Mouse (Mus musculus) MEL (cell line): ENCODE measurements around the gene Bcan. TPM values are rescaled to one million over a fixed set of nuclear protein-coding genes. Genes with fewer than 3 reads are reported as not detected.

Experiments used
- DNase-seq: peaks from one replicate; pipeline ENCODE4 v3.0.0; 2011; ENCODE audit warnings: low read depth, low spot score
- H3K27ac ChIP-seq: 2 replicates; pipeline ENCODE4 v1.5.1; 2012; ENCODE audit warnings: low read depth, mild to moderate bottlenecking, control low read depth, low read length, moderate library complexity; ENCODE audit not compliant: control insufficient read depth
- H3K27me3 ChIP-seq, 2 experiments: fragments of 150-350 bp in 1 of 2; sonication (generic) in 1 of 2; 2 replicates each; pipeline ENCODE4 v1.6.1; 2012; ENCODE audit warnings: low read length in 2 of 2, mild to moderate bottlenecking in 2 of 2, improper control_type of control experiment in 1 of 2, moderate library complexity in 1 of 2; ENCODE audit not compliant: insufficient read depth in 2 of 2, control insufficient read depth in 1 of 2
- H3K36me3 ChIP-seq, 2 experiments: 2 replicates each; pipeline ENCODE4 v1.6.1; 2012 to 2014; ENCODE audit warnings: low read length in 2 of 2, improper control_type of control experiment in 1 of 2, inconsistent platforms in 1 of 2, mild to moderate bottlenecking in 1 of 2; ENCODE audit not compliant: insufficient read depth in 2 of 2, control insufficient read depth in 1 of 2
- H3K4me1 ChIP-seq, 2 experiments: fragments of 150-350 bp in 1 of 2; sonication (generic) in 1 of 2; 2 replicates each; pipeline ENCODE4 v1.6.1; 2012; ENCODE audit warnings: low read length in 2 of 2, improper control_type of control experiment in 1 of 2, mild to moderate bottlenecking in 1 of 2; ENCODE audit not compliant: insufficient read depth in 2 of 2, control insufficient read depth in 1 of 2
- H3K4me3 ChIP-seq, 2 experiments: fragments of 150-350 bp in 1 of 2; sonication (generic) in 1 of 2; 2 replicates each; pipeline ENCODE4 v1.5.1; 2012; ENCODE audit warnings: low read depth in 2 of 2, low read length in 2 of 2, mild to moderate bottlenecking in 2 of 2, moderate library complexity in 2 of 2, control low read depth in 1 of 2, improper control_type of control experiment in 1 of 2; ENCODE audit not compliant: control insufficient read depth in 1 of 2, insufficient read depth in 1 of 2
- H3K79me2 ChIP-seq: 2 replicates; pipeline ENCODE4 v1.6.1; 2012; ENCODE audit warnings: mild to moderate bottlenecking, low read length, moderate library complexity; ENCODE audit not compliant: control insufficient read depth, poor library complexity, insufficient read depth
- H3K9ac ChIP-seq: 2 replicates; pipeline ENCODE4 v1.6.1; 2012; ENCODE audit warnings: low read depth, mild to moderate bottlenecking, control low read depth, low read length, moderate library complexity; ENCODE audit not compliant: control insufficient read depth, poor library complexity, severe bottlenecking
- H3K9me3 ChIP-seq: fragments of 150-350 bp; sonication (generic); replicated peaks from 2 replicates; pipeline ENCODE4 v1.6.1; 2012; ENCODE audit warnings: mild to moderate bottlenecking, low read length, improper control_type of control experiment, moderate library complexity; ENCODE audit not compliant: insufficient read depth
- BHLHE40 ChIP-seq: IDR thresholded peaks from 2 replicates; pipeline ENCODE4 v1.6.1; 2012; ENCODE audit warnings: low read depth, mild to moderate bottlenecking, inconsistent platforms, low read length, improper control_type of control experiment, borderline replicate concordance
- CTCF ChIP-seq, 3 experiments: IDR thresholded peaks in 2 of 3; conservative IDR thresholded peaks in 1 of 3; 2 replicates each; pipeline ENCODE4 v1.5.1; 2011 to 2012; ENCODE audit warnings: low read length in 3 of 3, low read depth in 2 of 3, mild to moderate bottlenecking in 2 of 3, improper control_type of control experiment in 1 of 3, inconsistent platforms in 1 of 3, mixed read lengths in 1 of 3, moderate library complexity in 1 of 3; ENCODE audit not compliant: control insufficient read depth in 1 of 3, insufficient read depth in 1 of 3, poor library complexity in 1 of 3, severe bottlenecking in 1 of 3
- E2F4 ChIP-seq: IDR thresholded peaks from 2 replicates; pipeline ENCODE4 v1.6.1; 2011; ENCODE audit warnings: low read depth, low read length, improper control_type of control experiment, borderline replicate concordance
- EP300 ChIP-seq, 2 experiments: IDR thresholded peaks; 2 replicates each; pipeline ENCODE4 v1.6.1; 2011; ENCODE audit warnings: improper control_type of control experiment in 2 of 2, low read length in 2 of 2, low read depth in 1 of 2, mild to moderate bottlenecking in 1 of 2
- ETS1 ChIP-seq: IDR thresholded peaks from 2 replicates; pipeline ENCODE4 v1.6.1; 2012; ENCODE audit warnings: low read depth, mild to moderate bottlenecking, inconsistent platforms, low read length, improper control_type of control experiment, moderate library complexity
- GABPA ChIP-seq: IDR thresholded peaks from 2 replicates; pipeline ENCODE4 v1.6.1; 2012; ENCODE audit warnings: low read depth, mild to moderate bottlenecking, inconsistent platforms, low read length, improper control_type of control experiment, moderate library complexity
- HCFC1 ChIP-seq: IDR thresholded peaks from 2 replicates; pipeline ENCODE4 v1.6.1; 2012; ENCODE audit warnings: low read depth, mild to moderate bottlenecking, inconsistent platforms, low read length, improper control_type of control experiment, moderate library complexity
- JUND ChIP-seq: IDR thresholded peaks from 2 replicates; pipeline ENCODE4 v1.6.1; 2011; ENCODE audit warnings: low read depth, mild to moderate bottlenecking, improper control_type of control experiment, low read length
- KAT2A ChIP-seq: conservative IDR thresholded peaks from 2 replicates; pipeline ENCODE4 v1.6.1; 2012; ENCODE audit warnings: low read depth, low read length, improper control_type of control experiment, inconsistent platforms
- MAFK ChIP-seq: IDR thresholded peaks from 2 replicates; pipeline ENCODE4 v1.6.1; 2011; ENCODE audit warnings: low read depth, mild to moderate bottlenecking, low read length, improper control_type of control experiment, borderline replicate concordance
- MAX ChIP-seq: IDR thresholded peaks from 2 replicates; pipeline ENCODE4 v1.6.1; 2011; ENCODE audit warnings: low read length, improper control_type of control experiment
- MAZ ChIP-seq: IDR thresholded peaks from 2 replicates; pipeline ENCODE4 v1.6.1; 2012; ENCODE audit warnings: low read depth, mild to moderate bottlenecking, inconsistent platforms, low read length, improper control_type of control experiment
- MEF2A ChIP-seq: IDR thresholded peaks from 2 replicates; pipeline ENCODE4 v1.6.1; 2014; ENCODE audit warnings: low read depth, mild to moderate bottlenecking, inconsistent platforms, low read length, improper control_type of control experiment; ENCODE audit not compliant: poor library complexity, insufficient replicate concordance, severe bottlenecking; ENCODE audit errors: extremely low read depth
- MXI1 ChIP-seq: IDR thresholded peaks from 2 replicates; pipeline ENCODE4 v1.6.1; 2011; ENCODE audit warnings: mild to moderate bottlenecking, low read depth, low read length, improper control_type of control experiment
- NELFE ChIP-seq: IDR thresholded peaks from 2 replicates; pipeline ENCODE4 v1.6.1; 2011; ENCODE audit warnings: low read depth, low read length, improper control_type of control experiment
- POLR2AphosphoS2 ChIP-seq: IDR thresholded peaks from 2 replicates; pipeline ENCODE4 v1.6.1; 2011; ENCODE audit warnings: low read length, improper control_type of control experiment
- RCOR1 ChIP-seq: IDR thresholded peaks from 2 replicates; pipeline ENCODE4 v1.6.1; 2012; ENCODE audit warnings: low read depth, mild to moderate bottlenecking, inconsistent platforms, low read length, improper control_type of control experiment
- SMC3 ChIP-seq: IDR thresholded peaks from 2 replicates; pipeline ENCODE4 v1.6.1; 2011; ENCODE audit warnings: low read depth, low read length, improper control_type of control experiment
- UBTF ChIP-seq: IDR thresholded peaks from 2 replicates; pipeline ENCODE4 v1.6.1; 2012; ENCODE audit warnings: low read depth, mild to moderate bottlenecking, inconsistent platforms, low read length, improper control_type of control experiment, moderate library complexity, borderline replicate concordance; ENCODE audit not compliant: insufficient read depth
- USF2 ChIP-seq, 2 experiments: IDR thresholded peaks; 2 replicates each; pipeline ENCODE4 v1.6.1; 2011 to 2012; ENCODE audit warnings: improper control_type of control experiment in 2 of 2, low read length in 2 of 2, borderline replicate concordance in 1 of 2, inconsistent platforms in 1 of 2, low read depth in 1 of 2, mild to moderate bottlenecking in 1 of 2; ENCODE audit not compliant: insufficient read depth in 1 of 2
- ZC3H11A ChIP-seq: IDR thresholded peaks from 2 replicates; pipeline ENCODE4 v1.6.1; 2012; ENCODE audit warnings: low read depth, mild to moderate bottlenecking, inconsistent platforms, low read length, improper control_type of control experiment
- ZKSCAN1 ChIP-seq: IDR thresholded peaks from 2 replicates; pipeline ENCODE4 v1.6.1; 2012; ENCODE audit warnings: low read depth, mild to moderate bottlenecking, inconsistent platforms, low read length, improper control_type of control experiment, moderate library complexity
- ZMIZ1 ChIP-seq: IDR thresholded peaks from 2 replicates; pipeline ENCODE4 v1.6.1; 2012; ENCODE audit warnings: low read depth, mild to moderate bottlenecking, inconsistent platforms, low read length, improper control_type of control experiment, moderate library complexity
- polyA plus RNA-seq, 2 experiments: library from polyadenylated mRNA; stranded (reverse) in 1 of 2; unstranded in 1 of 2; fragments of >175 nt in 1 of 2; fragments of >200 nt in 1 of 2; gene quantifications; 2 replicates each; pipeline versions ENCODE4 v1.2.1 to v1.2.4; 2012; ENCODE audit warnings: low replicate concordance in 2 of 2, low read depth in 1 of 2; ENCODE audit not compliant: insufficient read length in 2 of 2, insufficient read depth in 1 of 2, missing spikeins in 1 of 2
- total RNA-seq: library from RNA; depleted of rRNA; stranded (reverse); fragments of 300-350 nt; gene quantifications from 2 replicates; pipeline ENCODE4 v1.2.3, GENCODE M21; 2012

Bcan gene
- total and polyA plus RNA-seq, 3 experiments = not detected

GRCm38 (mm10) chr3:87981214-87981760 is 18.7 kb downstream of the Bcan start:
- Histone ChIP-seq H3K27ac (no peak overlapping the region), H3K27me3 (peaks cover 8 to 13% of the 10 kb centered on the region in 2 experiments; a peak in 3 of 4 replicates), H3K4me3 (no peak overlapping the region), H3K36me3 (no peaks in the 10 kb centered on the region), H3K79me2 (no peaks in the 10 kb centered on the region), H3K4me1 (no peaks in the 10 kb centered on the region), H3K9ac (no peak overlapping the region), H3K9me3 (no peaks in the 10 kb centered on the region)
- TF ChIP-seq CTCF (IDR thresholded peaks at IDR 0.05 in 2 of 3, conservative IDR thresholded peaks at IDR 0.05 in 1 of 3; ENCODE audit: control insufficient read depth in 1 of 3, insufficient read depth in 1 of 3, low read depth in 2 of 3, low read length in 3 of 3, poor library complexity in 1 of 3, severe bottlenecking in 1 of 3) (no peak), EP300 (IDR thresholded peaks at IDR 0.05; ENCODE audit: low read depth in 1 of 2, low read length in 2 of 2) (no peak), MEF2A (no peak), JUND (no peak), ETS1 (no peak), UBTF (no peak), MXI1 (no peak), MAFK (no peak), SMC3 (no peak), BHLHE40 (no peak), GABPA (no peak), ZKSCAN1 (no peak)
- no peak for DNase-seq

- Histone ChIP-seq H3K79me2 (no peaks in the 10 kb centered on the region), H3K9ac (no peak overlapping the region), H3K27me3 (peaks cover 14% of the 10 kb centered on the region in 2 experiments), H3K4me1 (no peaks in the 10 kb centered on the region), H3K4me3 (no peak overlapping the region), H3K27ac (no peak overlapping the region), H3K9me3 (no peaks in the 10 kb centered on the region), H3K36me3 (no peaks in the 10 kb centered on the region)
- no peak for DNase-seq
- TF ChIP-seq KAT2A = no peak
These were observed 19.3 kb downstream of the Bcan start for GRCm38 (mm10) chr3:87980728-87981127.

- no peak overlapping the region for H3K4me3 ChIP-seq
- H3K36me3 ChIP-seq = no peaks in the 10 kb centered on the region
- no peaks in the 10 kb centered on the region for H3K4me1 ChIP-seq
- H3K27ac ChIP-seq = no peak overlapping the region
- no peaks in the 10 kb centered on the region for H3K9me3 ChIP-seq
- no peak overlapping the region for H3K9ac ChIP-seq
- peaks cover 15% of the 10 kb centered on the region in 2 experiments for H3K27me3 ChIP-seq
- TF ChIP-seq ZKSCAN1 = no peak
- no peak for TF ChIP-seq HCFC1
- no peak for TF ChIP-seq KAT2A
- TF ChIP-seq ZC3H11A = no peak
- no peak for TF ChIP-seq BHLHE40
- TF ChIP-seq USF2 (IDR thresholded peaks at IDR 0.05; ENCODE audit: borderline replicate concordance in 1 of 2, insufficient read depth in 1 of 2, low read depth in 1 of 2, low read length in 2 of 2) = no peak
- no peak for TF ChIP-seq POLR2AphosphoS2
- no peak for TF ChIP-seq MAZ
- TF ChIP-seq RCOR1 = no peak
- TF ChIP-seq NELFE = no peak
- no peak for TF ChIP-seq ETS1
- TF ChIP-seq ZMIZ1 = no peak
- TF ChIP-seq MEF2A = no peak
- no peak for TF ChIP-seq E2F4
- no peak for TF ChIP-seq MAX
- TF ChIP-seq, all 39 proteins: peak for 0
- no peaks in the 10 kb centered on the region for H3K79me2 ChIP-seq
- DNase-seq = no peak
These were observed 19.9 kb downstream of the Bcan start for GRCm38 (mm10) chr3:87980085-87980484.
